Mouse (Mus musculus) heart, adult 18-20 months (tissue): ENCODE measurements around the gene Nhsl1. TPM values are rescaled to one million over a fixed set of nuclear protein-coding genes. Genes with fewer than 3 reads are reported as not detected.
"Not testable (repeated sequence)": the region's sequence is repeated elsewhere in the genome, so short reads cannot be mapped to it uniquely, and the experiment has no call there.

ENCODE experiments used
- DNase-seq, 2 experiments: peaks; one replicate each; pipeline ENCODE4 v3.0.0; 2021 to 2022; ENCODE audit warnings: mixed read lengths in 1 of 2
- total RNA-seq, 2 experiments: library from RNA; stranded (reverse); gene quantifications; 2 replicates each; pipeline ENCODE4 v1.2.3; 2021

The Nhsl1 gene
- total RNA-seq, 2 experiments from 2014 or later: 15.1 to 17.2 TPM

DNA sequence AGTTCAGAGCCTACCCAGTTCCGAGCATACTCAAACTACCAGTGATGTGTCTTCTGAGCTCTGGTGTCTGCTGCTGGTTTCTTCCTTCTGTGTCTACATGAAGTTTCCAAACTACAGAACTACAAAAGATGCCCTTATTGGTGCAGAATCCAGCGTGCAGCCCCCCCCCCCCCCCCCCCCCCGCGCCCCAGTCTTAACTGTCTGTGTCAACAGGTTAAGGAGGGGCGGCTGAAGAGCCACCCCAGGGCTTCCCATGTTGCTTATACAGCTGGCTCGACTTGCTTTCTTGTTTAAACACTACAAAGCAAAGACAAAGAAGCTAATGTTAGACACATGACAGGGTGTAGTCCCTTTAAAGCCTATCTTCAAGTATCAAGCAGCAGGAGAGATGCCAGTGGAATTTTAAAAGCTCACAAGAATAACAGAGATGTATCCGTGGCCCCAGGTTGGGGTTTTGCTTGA lies 127.6 kb downstream of the Nhsl1 start:
- DNase-seq: no peak

DNA sequence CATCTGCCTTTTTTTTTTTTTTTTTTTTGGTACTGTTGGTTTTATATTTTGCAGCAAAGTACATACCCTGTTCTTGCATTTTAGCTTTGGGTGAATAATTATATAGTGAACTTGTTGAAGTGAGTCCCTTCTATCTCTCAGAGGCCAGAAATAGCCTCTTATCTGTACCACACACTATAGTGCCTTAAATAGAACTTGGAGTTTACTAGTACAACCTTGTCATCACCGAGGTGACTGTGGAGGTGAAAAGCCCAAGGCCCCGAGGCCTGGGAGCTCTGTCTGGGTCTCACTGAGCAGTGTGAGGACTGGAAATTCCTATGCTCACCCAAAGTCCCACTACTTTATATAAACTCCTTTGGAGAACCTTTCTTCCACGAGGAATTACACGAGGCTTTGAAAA lies 128.5 kb downstream of the Nhsl1 start:
- DNase-seq: peak in 1 of 2 experiments; percentile 60

DNA sequence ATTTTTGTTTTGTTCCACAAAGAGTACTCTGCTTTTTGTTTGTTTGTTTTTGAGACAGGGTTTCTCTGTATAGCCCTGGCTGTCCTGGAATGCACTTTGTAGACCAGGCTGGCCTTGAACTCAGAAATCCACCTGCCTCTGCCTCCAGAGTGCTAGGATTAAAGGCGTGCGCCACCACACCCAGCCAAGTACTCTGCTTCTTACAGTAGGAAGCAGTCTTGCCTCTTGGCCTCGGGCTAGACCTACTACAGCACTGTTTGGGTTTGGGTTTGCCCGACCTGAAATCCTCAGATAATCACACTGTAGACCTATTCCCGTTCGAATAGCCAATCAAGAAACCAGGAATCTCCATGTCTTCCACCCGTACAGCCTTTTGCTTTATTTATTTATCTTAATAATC lies 130.1 kb downstream of the Nhsl1 start:
- not testable (repeated sequence) for DNase-seq

DNA sequence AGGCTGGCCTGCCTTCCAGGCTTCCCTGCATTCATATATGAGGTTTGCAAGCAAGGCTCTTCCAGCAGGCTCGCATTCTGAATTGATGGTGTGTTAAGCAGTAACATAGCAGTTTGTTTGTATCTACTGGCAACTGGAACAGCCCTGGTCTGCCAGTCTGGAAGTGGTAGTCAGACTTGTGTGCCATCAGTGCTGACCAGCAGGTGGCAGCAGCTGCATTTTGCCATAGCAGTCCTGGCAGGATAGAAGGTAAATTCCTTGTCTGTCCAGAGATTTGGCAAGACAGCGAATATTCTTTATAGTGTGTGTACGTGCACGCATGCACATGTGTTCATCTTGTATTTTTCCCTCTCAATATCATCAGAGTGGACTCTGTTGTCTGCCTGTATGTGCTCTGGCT lies 134.6 kb downstream of the Nhsl1 start:
- peak; percentile 85 to 89 for DNase-seq

DNA sequence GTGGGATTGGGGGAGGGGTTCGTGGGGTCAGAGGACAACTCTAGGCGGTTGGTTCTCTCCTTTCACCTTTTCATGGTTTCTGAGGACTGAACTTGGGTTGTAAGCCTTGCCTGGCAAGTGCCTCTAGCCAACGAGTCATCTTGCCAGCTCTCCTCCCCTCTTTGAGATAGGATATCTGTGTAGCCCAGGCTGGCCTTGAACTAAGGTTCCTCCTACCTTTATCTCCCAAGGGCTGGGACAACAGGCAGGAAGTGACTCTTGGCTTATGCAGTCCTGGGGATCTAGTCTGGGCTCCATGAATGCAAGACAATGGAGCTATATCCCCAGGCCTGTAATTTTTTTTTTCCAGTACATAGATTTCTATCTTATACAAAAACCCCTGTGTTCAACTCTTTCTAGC lies 135.4 kb downstream of the Nhsl1 start:
- no peak for DNase-seq

DNA sequence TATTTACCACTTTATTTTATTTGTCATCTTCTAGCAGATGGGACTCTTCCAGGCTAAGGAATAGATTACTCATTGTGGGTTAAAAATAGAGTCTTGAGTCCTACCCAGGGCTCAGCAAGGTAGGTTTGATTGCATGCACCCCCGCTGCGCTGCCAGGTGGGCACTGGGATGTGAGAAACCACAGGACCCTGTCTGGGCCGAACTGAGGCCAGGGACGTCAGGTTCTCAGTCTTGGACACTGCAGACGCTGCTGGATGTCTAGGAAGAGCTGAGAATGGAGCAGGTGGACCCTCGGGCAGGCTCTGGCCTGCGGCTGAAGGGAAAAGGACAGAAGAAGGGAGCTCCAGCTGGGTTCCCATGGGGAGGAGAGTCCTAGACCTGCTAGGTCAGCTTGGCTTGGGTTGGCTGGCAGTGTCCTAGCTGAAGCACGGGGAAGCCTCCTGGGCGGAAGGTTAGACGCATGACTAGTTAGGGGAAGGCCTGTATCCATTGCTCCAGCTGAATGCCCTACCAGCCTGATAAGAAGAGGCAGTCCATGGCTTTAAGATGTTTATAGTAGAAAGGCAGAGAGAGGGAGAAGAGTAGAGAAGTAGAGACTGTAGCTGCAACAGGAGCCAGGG lies 136.6 kb downstream of the Nhsl1 start:
- DNase-seq: no peak

DNA sequence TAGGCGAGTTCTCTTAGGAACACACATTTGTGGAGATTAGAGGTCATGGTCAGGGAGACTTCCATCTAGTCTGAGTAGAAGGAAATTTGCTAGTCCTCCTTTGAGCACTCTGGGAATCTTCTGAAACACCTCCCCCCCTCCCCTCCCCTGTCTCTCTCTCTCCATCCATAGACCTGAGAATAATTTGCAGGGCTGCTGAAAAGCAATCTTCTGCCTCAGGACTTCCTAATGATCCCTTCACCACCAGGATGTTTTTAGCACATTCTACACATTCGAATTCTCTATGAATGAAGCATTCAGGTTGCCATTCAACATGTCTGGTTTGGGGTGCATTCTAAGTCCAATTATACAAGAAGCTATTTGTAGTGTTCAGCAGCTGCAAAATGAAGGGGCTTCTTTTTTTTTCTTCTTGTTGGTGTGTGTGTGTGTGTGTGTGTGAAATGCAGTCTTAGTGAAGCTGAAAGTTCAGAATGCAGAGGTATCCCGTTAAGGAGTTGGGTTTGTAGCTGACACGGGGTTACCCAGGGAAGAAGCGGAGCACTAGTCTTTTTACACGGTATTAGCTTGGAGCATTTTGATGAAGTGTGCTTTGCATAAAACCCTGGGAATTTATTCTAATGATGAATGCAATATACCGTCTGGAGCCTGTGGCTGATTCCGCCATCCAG lies 139.2 kb downstream of the Nhsl1 start:
- no peak for DNase-seq

DNA sequence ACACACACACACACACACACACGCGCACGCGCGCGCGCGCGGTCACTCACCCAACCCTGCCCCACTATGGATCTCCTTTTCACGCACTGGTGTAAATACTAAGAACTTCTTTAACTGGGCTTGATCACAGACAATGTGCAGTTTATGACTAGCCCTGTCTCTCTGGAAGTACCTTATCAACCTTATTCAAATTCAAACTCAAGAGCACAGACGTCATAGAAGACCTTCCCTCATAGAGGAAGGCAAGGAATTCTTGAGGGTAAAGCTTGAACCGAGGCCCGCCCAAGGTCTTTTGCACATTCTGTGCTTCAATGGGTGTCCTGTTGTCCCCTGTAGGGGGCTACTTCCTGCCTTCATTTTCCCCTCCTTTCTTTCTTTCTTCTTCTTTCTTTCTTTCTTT lies 142.6 kb downstream of the Nhsl1 start:
- DNase-seq: no peak

DNA sequence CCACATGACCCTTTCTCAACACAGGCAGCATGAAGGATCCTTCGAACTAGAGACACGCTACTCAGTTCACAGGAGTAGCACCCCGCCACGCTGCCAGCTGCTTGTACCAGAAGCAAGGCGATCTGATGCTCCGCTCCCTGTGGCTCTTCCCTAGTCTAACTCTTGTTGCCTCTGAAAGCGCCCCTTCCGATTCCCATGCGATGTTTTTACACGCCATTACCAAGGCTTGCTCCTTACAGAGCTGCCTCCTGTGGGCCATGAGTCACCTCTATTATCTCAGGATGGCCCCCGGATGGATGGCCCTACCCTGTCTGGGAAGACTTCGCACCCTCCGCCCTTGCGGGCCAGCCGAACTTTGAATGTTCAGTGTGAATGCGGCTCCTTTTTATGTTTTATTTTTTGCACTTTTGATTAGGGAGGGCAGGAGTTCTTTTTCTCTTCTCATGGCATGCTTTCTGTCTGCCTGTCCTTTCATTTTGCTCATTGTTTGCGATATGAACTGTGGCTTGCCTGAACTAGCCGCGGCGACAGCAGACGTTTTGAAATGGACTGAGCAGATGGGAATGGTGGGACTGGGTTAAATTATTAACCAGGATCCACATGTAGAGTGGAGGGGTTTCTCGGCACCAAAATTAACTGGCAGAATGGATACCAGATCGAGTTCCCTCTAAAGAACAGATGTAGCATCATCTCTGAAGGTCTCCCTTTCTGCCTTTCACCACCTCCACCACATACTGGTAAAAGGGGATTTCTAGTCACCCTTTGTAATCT lies 144.5 kb downstream of the Nhsl1 start:
- DNase-seq: no peak

DNA sequence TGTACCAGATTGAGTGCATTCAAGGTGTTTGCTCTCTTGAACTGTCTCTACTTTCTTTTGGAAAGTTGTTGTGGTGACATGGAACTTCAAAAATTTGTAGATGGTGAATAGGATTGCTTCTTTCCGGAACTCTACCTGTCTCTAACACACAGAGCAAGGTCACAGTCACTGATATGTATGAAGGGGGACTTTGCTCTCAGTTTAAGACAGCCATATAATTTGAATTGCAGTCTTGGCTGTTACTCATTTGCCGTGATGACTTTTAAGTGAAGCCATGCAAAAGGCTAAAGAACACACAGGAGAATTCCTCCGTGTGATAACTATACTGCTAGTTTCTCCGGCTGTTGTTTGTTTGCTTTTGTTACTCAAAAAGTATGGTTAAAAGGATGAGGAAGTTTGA lies 149.6 kb downstream of the Nhsl1 start:
- DNase-seq: no peak

DNA sequence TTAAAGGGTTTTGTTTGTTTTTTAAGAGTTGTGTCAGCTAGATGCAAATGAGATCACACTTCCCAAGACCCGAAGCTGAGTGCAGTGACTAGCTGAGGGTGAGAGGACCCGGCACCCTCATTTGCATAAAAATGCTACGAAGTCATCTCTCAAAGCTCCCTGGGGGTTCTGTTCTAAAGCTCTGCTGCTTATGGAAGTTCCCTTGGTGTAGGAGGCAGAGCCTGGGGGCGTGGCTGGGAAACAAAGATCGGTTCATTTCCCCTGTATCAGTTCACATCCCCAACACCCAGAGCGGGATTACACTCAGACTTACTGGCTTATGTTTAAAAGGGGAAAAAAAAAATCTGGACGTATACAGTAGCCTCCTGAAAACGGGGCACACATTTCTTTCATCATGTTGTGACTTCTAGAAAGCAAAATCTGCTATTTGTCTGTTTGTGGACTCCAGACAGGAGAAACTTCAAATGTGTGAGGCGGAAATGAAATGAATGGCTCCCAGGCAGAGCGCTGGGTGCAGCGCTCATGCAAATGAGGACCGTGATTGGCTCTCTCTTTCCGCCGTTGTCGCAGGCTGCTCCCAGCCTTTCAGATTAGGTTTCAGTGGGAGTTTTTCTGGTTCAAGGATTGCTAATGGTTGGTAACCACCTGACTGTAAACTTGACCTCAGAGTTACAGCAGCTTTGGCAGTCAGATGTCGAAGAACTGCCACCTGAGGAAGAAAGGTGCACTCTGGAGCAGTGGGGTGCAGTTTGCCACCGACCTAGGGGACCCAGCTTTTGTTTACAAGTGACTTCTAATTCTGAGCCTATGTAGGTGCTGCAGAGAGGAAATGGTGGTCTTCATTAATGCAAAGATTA lies 150.7 kb downstream of the Nhsl1 start:
- DNase-seq: no peak

DNA sequence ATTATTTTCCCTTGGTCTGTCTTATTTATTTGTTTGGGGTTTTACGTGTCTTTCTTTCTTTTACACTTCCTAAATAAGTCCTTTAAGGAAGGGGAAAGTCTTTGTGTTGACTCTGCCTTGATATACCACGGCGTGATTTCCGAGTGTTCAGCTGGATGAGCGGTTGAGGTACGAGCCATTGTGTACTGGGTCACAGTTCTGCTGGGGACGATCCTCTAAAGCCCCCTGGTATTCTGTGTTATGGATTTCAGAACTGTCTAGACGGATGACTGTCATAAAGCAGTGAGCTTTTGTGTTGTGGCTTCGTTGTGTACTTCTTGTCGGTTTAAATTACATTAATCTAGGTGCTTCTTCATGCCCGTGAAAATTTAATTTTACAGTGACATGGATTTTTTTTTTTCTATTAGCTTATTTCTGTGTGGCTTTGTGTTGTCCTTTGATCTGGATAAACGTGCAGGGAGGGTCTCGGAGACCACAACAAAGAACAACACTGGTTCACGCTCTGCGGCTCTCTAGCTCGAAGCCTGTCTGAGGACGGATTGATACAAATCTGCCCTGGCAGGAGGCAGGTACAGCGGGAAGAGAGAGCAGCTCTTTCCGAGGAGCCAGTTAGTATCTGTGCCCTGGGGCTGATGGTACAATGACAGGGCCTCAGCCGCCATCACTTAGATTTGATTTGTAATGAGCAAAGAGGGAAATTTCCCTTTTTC lies 151.7 kb downstream of the Nhsl1 start:
- no peak for DNase-seq

DNA sequence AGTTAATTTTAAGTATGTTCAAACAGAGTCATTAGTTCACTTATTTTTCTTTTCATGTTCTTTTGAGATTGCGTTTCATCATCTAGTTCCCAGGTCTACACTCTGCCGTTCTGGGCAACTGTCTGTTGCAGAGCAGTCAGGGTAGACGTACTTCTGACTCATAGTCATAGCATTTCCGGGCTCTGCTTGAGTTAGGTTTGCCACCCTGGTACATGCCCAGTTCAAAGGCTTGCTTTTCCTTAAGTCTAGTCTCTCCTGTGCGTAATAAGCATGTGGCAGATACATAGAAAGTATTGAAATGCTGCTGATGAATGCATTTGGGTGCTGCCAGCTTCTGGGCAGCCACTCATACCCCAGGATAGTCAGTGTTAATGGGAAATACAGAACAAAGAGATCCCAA lies 152.9 kb downstream of the Nhsl1 start:
- no peak for DNase-seq

DNA sequence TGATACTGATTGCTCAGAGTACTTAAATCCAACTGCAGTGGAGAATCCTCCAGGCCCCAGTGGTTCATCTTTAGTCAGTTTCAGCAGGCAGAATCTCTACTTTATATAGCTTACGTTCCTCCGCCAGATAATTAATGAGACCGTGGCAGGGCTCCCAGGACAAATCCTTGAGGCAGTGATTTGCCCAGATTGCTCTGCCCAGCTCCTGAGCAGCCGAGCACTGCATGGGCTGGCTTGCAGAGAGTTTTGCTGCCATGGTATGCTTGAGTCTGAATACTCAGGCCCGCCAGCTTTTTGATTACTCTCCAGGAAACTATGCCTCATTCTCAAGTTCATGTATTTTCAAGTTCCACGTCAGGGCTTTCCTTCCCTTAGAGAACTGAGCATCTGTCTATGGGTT lies 156.3 kb downstream of the Nhsl1 start:
- peak in 1 of 2 experiments; percentile 20 for DNase-seq

DNA sequence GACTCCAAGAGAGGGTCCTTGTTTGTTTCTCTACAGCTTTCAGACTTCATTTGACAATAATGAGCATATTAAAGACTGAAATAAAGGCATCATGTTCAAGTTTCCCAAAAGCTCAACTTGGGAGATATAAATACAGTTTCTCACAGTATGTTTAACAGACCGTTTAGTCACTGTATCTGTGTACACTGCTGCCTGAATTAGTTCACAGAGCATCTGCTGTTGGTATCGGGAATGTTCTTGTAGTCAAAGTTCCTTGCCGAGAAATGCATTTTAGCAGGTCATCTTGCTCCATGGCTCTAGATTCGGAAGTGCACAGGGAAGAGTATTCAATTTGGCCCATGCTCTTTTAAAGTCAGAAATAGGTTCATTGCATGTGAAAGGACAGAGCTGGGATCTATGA lies 159.5 kb downstream of the Nhsl1 start:
- DNase-seq: no peak

DNA sequence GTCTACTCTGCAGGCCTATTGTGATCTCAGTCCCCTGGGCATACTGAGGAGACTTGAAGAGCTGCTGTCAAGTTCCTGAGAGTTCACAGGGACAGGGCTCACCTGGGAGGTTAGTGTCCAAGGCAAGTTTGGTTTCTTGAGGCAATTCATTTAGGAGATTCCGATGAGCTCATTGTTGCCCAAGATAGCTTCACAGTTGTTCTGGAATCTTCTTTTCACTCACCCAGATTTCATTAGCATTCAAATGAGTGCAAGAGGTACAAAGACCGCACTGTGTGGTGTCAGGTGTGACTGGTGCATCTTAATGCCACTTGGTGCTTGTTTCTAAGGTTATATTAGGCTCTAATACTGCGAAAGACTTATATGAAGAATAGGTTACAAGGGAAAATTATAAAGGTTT lies 160.5 kb downstream of the Nhsl1 start:
- no peak for DNase-seq

DNA sequence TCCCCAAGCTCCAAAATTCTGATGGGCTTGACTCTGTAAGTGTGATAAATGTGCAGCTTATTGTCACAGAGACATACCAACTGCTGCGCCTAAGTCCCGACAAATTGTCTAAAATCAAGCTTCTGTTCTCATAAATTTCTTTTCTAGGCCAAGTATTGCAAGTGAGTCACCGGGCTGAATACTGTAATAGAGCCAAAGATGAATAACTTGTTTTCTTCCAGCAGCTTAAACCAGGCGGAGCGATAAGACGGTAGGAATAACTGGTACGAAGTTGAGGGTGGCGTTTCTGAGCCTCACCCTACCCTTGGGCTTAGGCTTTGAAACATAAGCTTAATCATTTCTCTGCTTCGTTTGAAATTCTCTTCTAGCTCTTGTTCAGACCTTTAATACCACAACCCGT lies 162.1 kb downstream of the Nhsl1 start:
- peak; percentile 32 to 42 for DNase-seq

DNA sequence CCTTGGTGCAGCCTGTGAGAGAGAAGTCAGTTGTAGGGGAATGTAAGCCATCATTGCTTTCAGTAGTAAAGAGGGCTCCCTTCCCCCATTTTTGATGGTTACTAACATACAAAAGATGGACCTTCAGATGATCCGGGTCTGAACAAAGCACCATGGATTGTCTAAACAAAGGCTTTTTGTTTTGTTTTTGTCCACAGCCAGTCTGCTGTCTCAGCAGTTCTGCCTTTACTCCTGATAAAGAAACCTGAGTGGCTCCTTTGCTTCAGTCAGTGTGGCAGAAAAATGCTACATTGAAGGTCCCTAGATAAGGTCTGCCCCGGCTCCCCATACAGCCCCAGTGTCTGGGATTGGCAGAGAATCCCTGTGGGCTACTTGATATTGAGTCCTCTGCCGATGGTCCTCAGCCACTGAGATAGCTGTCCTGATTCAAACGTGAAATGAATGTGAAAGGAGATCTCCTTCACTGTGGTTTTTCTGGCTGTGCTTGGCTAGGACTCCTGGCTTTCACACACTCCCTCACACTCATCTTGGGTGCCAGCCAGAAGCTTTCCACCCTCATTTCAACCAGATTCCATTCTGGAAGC lies 163.9 kb downstream of the Nhsl1 start:
- DNase-seq: peak; percentile 55 to 62

DNA sequence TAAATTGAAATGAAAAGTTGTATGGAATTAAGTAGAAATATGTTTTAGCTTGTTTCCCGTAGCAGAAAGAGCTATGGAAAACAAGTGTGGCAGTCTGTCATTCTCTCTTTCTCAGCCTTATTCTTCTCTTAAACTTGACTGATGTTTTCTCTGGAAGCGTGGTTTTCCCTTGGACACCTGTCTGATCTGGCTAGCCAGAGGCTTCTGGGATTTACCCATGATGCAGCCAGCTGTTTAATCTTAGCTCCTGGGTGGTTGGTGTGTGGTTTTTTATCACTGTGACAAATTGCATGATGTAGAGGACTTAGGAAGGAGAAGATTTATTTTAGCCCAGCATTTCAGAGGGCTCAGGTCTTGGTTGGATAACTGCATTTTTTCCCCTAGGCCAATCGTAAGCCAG lies 164.9 kb downstream of the Nhsl1 start:
- DNase-seq: no peak

DNA sequence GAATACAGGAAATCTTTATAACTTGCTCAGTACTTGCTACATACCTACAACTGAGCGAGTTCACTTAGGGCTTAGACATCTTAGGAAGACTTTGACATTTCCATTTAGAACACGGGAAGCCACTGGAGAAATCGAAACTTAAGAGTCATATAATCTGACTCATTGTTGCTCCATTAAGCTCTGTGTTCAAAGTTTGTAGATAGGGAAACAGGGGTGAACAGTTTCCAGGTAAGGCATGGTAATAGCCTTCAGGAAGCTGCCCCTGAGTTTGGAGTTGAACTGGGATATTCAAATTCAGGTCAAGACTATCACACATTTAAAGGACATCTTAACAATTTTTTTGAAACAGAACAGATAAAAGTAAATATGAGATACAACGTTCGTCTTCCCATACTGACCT lies 165.9 kb downstream of the Nhsl1 start:
- no peak for DNase-seq

DNA sequence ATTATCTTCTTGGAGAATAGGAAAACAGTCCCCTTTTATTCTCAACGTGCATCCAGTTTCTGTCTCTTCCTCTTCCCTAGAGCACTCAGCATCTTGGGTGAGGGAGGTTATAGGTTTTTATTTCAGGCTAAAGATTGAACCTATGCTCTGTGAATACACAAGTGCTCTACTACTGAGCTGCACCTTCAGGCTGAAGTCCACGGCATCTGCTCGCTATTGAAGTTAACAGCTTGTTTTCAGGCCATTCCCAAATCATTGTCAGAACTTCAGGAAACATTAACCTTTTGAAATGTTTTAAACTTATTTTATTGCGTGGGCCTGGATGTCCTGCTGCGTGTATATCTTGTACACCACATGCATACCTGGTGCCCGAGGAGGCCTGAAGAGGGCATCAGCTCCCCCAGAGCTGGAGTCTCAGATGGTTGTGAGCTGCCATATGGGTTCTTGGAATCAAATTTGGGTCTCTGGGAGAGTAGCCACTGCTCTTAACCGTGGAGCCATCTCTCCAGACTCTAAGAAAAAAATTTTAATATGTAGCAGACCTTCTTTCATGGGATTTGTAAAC lies 169.5 kb downstream of the Nhsl1 start:
- no peak for DNase-seq
